Mouse (Mus musculus): ENCODE data around the gene Me1.

DNA sequence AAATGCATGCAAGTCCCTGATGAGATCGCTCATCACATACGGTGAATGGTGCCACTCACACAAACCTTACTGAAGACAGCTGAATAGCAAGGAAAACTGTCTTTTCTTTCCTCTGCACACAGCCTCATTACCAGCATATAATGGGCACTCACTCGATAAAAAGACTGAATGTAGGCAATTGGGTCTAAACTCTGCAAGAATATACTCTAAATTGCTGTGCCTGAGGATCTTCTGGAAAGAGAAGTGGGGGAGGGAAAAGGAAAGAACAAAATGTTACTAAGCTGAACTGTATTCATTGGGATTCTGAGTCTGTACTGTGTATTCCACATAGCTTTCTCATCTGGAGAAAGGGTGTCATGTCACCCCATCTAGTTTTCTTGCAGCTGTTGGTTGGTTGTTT is 152.3 kb downstream of the Me1 start:
- TF ChIP-seq CTCF (IDR thresholded peaks at IDR 0.05) (no peak), EP300 (IDR thresholded peaks at IDR 0.05) (no peak)

Measured in lung, postnatal 0 days (tissue).